In the genomic region with DNA sequence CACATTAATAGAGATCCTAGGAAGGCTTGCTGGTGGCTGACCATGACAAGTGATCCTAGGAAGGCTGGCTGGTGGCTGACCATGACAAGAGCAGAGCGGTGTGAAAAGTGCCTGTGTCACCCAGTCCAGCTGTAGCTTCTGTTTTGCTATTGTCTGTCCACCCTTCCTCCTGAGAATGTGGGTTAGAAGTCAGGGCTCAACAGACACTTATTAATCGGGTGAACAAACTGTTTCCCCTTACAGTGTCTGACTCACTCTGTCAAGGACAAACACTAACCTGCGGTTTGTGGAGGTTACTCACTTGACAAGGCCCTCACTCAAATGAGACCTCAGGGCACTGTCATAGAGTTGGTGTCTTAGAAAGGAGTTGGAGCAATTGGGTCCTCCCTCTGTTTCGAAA, we compare ENCODE assay signal across 21 mouse cellular contexts. TPM values are rescaled to one million over a fixed set of nuclear protein-coding genes. Genes with fewer than 3 reads are reported as not detected.
DNase-seq lines count a peak whose midpoint lies in the region; ATAC-seq and TF ChIP-seq lines count a peak whose summit lies in the region.
"Had no signal": no experiment of that assay in that cellular context is flagged by ENCODE, and none has a peak within 500 bp of the region (broad histone marks: within the 10 kb centered on the region; RNA-seq: fewer than 3 reads in every experiment).

No protein-coding gene starts in this region.

- DNase-seq in lung, adult 18-20 months = peak; percentile 3 to 31
- no peak for DNase-seq in lung, adult 2 months
- DNase-seq in CH12.LX (ENCODE audit: extremely low read depth) = peak; percentile 9
- peak; percentile 54 for DNase-seq in adrenal gland, adult 8-10 months
- no peak for DNase-seq in stomach, postnatal 0 days (ENCODE audit: low spot score)
- DNase-seq in frontal cortex, adult 2 months (ENCODE audit: extremely low spot score in 1 of 2, low spot score in 1 of 2) = no peak
- DNase-seq in gastrocnemius, postnatal 10 days = no peak
- DNase-seq: cerebellum, adult 9-10 months; gastrocnemius, adult 2 months; kidney, adult 8-10 months; kidney, postnatal 10 days; left cerebral cortex, postnatal 4 days had no signal

- H3K4me1 ChIP-seq in lung, adult 2 months (ENCODE audit: control insufficient read depth, insufficient read depth, low read length) = peaks cover under 1% of the 10 kb centered on the region
- no peaks in the 10 kb centered on the region; a peak in 2 of 4 replicates for H3K4me1 ChIP-seq in CH12.LX (ENCODE audit: control insufficient read depth in 1 of 2, insufficient read depth in 2 of 2)
- no peaks in the 10 kb centered on the region for H3K4me1 ChIP-seq in stomach, postnatal 0 days (replicated peaks; ENCODE audit: control insufficient read depth, insufficient read depth)
- H3K4me1 ChIP-seq: forebrain, embryonic 13.5 days; liver, embryonic 15.5 days had no signal

- no peak for TF ChIP-seq POLR2A in lung, adult 2 months (IDR thresholded peaks at IDR 0.05; ENCODE audit: borderline replicate concordance, extremely low read depth, low read depth, low read length)
- TF ChIP-seq POLR2A in CH12.LX (IDR thresholded peaks at IDR 0.05; ENCODE audit: low read depth, low read length) = no peak

- H3K9ac ChIP-seq in CH12.LX (ENCODE audit: insufficient read depth, low read depth) = no peak overlapping the region
- no peak overlapping the region for H3K9ac ChIP-seq in stomach, postnatal 0 days (ENCODE audit: low read length)
- H3K9ac ChIP-seq: forebrain, embryonic 13.5 days; intestine, embryonic 15.5 days; limb, embryonic 15.5 days; liver, embryonic 15.5 days had no signal

- H3K27me3 ChIP-seq in CH12.LX (replicated peaks) = no peaks in the 10 kb centered on the region
- H3K27me3 ChIP-seq in stomach, postnatal 0 days (ENCODE audit: control insufficient read depth, insufficient read depth, low read length) = no peaks in the 10 kb centered on the region
- H3K27me3 ChIP-seq: forebrain, embryonic 13.5 days; intestine, embryonic 15.5 days; limb, embryonic 15.5 days; liver, embryonic 15.5 days had no signal

- in situ Hi-C loops in CH12.LX (cut with MboI; ENCODE audit: low pct_ligation_motif_present, low pct_unique_long_range_greater_than_20kb, low sequenced_read_pairs) = no loop called here

- dilution Hi-C loops in CH12.LX (cut with MboI; ENCODE audit: extremely low pct_ligation_motif_present, extremely low pct_unique_long_range_greater_than_20kb, low sequenced_read_pairs) = no loop called here

- H3K4me2 ChIP-seq in CH12.LX (ENCODE audit: insufficient read depth, low read depth, poor library complexity, severe bottlenecking) = no peak overlapping the region
- H3K4me2 ChIP-seq in stomach, postnatal 0 days (replicated peaks; ENCODE audit: low read depth) = no peak overlapping the region
- H3K4me2 ChIP-seq: forebrain, embryonic 13.5 days; intestine, embryonic 15.5 days; limb, embryonic 15.5 days; liver, embryonic 15.5 days had no signal

- no peaks in the 10 kb centered on the region for H3K9me3 ChIP-seq in CH12.LX (replicated peaks; ENCODE audit: low read length)
- H3K9me3 ChIP-seq in stomach, postnatal 0 days (ENCODE audit: control insufficient read depth, low read length) = no peaks in the 10 kb centered on the region
- H3K9me3 ChIP-seq: forebrain, embryonic 13.5 days; G1E; heart, embryonic 10.5 days; intestine, embryonic 15.5 days; limb, embryonic 15.5 days; liver, embryonic 15.5 days; midbrain, embryonic 10.5 days had no signal

- no peak overlapping the region for H3K4me3 ChIP-seq in lung, adult 2 months (replicated peaks; ENCODE audit: extremely low read depth, low read depth, low read length)
- no peak overlapping the region for H3K4me3 ChIP-seq in CH12.LX (replicated peaks in 1 of 3; ENCODE audit: low read depth in 2 of 3, low read length in 2 of 3, poor library complexity in 1 of 3)
- H3K4me3 ChIP-seq in stomach, postnatal 0 days (ENCODE audit: low read depth, low read length) = no peak overlapping the region
- H3K4me3 ChIP-seq: forebrain, embryonic 13.5 days; gastrocnemius, adult 2 months; heart, embryonic 10.5 days; intestine, embryonic 15.5 days; limb, embryonic 15.5 days; liver, embryonic 15.5 days; midbrain, embryonic 10.5 days had no signal

- WGBS in lung, adult 2 months = 81% methylated on average over 4 of the region's 4 CpGs
- WGBS in stomach, postnatal 0 days = 75% methylated on average over 4 of the region's 4 CpGs

- no peak for TF ChIP-seq CTCF in lung, adult 2 months (IDR thresholded peaks at IDR 0.05; ENCODE audit: insufficient read depth, low read length)
- no peak for TF ChIP-seq CTCF in CH12.LX (conservative IDR thresholded peaks at IDR 0.05 in 1 of 2, IDR thresholded peaks at IDR 0.05 in 1 of 2; ENCODE audit: low read depth in 2 of 2, low read length in 2 of 2)
- TF ChIP-seq CTCF in stomach, postnatal 0 days (IDR thresholded peaks at IDR 0.05; ENCODE audit: low read depth) = no peak

- TF ChIP-seq RAD21 in CH12.LX (IDR thresholded peaks at IDR 0.05; ENCODE audit: low read depth, low read length) = no peak

- no peak for TF ChIP-seq EP300 in CH12.LX (IDR thresholded peaks at IDR 0.05; ENCODE audit: low read length)
- no peak for TF ChIP-seq EP300 in stomach, postnatal 0 days (optimal IDR thresholded peaks at IDR 0.05)

- ATAC-seq in stomach, postnatal 0 days (ENCODE audit: low FRiP score, low TSS enrichment) = peak; percentile 73
- ATAC-seq: forebrain, embryonic 13.5 days; hindbrain, embryonic 16.5 days; intestine, embryonic 15.5 days; midbrain, embryonic 16.5 days had no signal

- no peak overlapping the region for H3K27ac ChIP-seq in CH12.LX (ENCODE audit: insufficient read depth, low read depth)
- H3K27ac ChIP-seq in stomach, postnatal 0 days (replicated peaks) = no peak overlapping the region
- H3K27ac ChIP-seq: forebrain, embryonic 13.5 days; gastrocnemius, adult 2 months; heart, embryonic 10.5 days; intestine, embryonic 15.5 days; limb, embryonic 15.5 days; liver, embryonic 15.5 days; midbrain, embryonic 10.5 days had no signal

- no peaks in the 10 kb centered on the region for H3K79me2 ChIP-seq in CH12.LX (replicated peaks; ENCODE audit: control insufficient read depth, extremely low read depth, insufficient read depth, poor library complexity, severe bottlenecking)

- H3K36me3 ChIP-seq in CH12.LX (replicated peaks in 1 of 2; ENCODE audit: control insufficient read depth in 1 of 2, insufficient read depth in 1 of 2, low read length in 1 of 2) = no peaks in the 10 kb centered on the region
- H3K36me3 ChIP-seq in stomach, postnatal 0 days (ENCODE audit: control insufficient read depth, insufficient read depth, low read length) = peaks cover 5% of the 10 kb centered on the region; the same call in 1 of the 2 replicates
- H3K36me3 ChIP-seq: G1E; liver, embryonic 15.5 days had no signal

TF ChIP-seq in CH12.LX, 34 proteins besides CTCF, POLR2A, EP300 and RAD21:
- TF ChIP-seq MEF2A (IDR thresholded peaks at IDR 0.05; ENCODE audit: borderline replicate concordance, low read depth, low read length) (no peak), TCF12 (IDR thresholded peaks at IDR 0.05; ENCODE audit: low read depth, low read length) (no peak), MAFK (IDR thresholded peaks at IDR 0.05; ENCODE audit: insufficient replicate concordance, low read length) (no peak), SMC3 (IDR thresholded peaks at IDR 0.05; ENCODE audit: low read depth, low read length) (no peak), CHD2 (IDR thresholded peaks at IDR 0.05; ENCODE audit: low read length) (no peak)

RNA-seq across cellular contexts. Expression of a gene that starts 35.1 kb away (rescaled TPM):
- 3.7 and 3.9 TPM in 2 replicates for polyA plus RNA-seq in lung, adult 2 months (2012; rRNA removed)
- total RNA-seq in CH12.LX (2012; rRNA removed) = 3.6 and 4.7 TPM in 2 replicates
- total RNA-seq in CH12.LX (2014; rRNA removed) = 7.3 and 9.3 TPM in 2 replicates
- polyA plus RNA-seq in CH12.LX (2012; ENCODE audit: insufficient read length, low read depth) = 6.7 and 6.8 TPM in 2 replicates
- 1 to 10 TPM; 7.0 to 9.4 (median 8.5) TPM for total RNA-seq in adrenal gland, adult 8-10 months (2022)
- 5.1 TPM in 2 replicates for polyA plus RNA-seq in stomach, postnatal 0 days (2015; fragmentation: Nextera tagmentation; extraction: Ambion mirVana)
- polyA plus RNA-seq in frontal cortex, adult 2 months (2012; rRNA removed) = 6.7 and 6.8 TPM in 2 replicates
- total RNA-seq in gastrocnemius, postnatal 10 days (2021) = 1 to 10 TPM; 5.1 to 5.3 TPM

RNA-seq across cellular contexts. Expression of a gene that starts 35.4 kb away (rescaled TPM):
- polyA plus RNA-seq in lung, adult 2 months (2012; rRNA removed) = 6.3 and 9.7 TPM in 2 replicates
- 25.3 and 25.4 TPM in 2 replicates for total RNA-seq in CH12.LX (2012; rRNA removed)
- total RNA-seq in CH12.LX (2014; rRNA removed) = 32.1 and 32.7 TPM in 2 replicates
- 19.3 and 24.4 TPM in 2 replicates for polyA plus RNA-seq in CH12.LX (2012; ENCODE audit: insufficient read length, low read depth)
- total RNA-seq in adrenal gland, adult 8-10 months (2022) = 10 to 100 TPM in 3 of 4 experiments, 1 to 10 TPM in 1; 8.3 to 15.3 (median 12.2) TPM
- polyA plus RNA-seq in stomach, postnatal 0 days (2015; fragmentation: Nextera tagmentation; extraction: Ambion mirVana) = 4.7 and 5.3 TPM in 2 replicates
- polyA plus RNA-seq in frontal cortex, adult 2 months (2012; rRNA removed) = 6.2 and 6.7 TPM in 2 replicates
- total RNA-seq in gastrocnemius, postnatal 10 days (2021) = 1 to 10 TPM; 3.1 to 5.6 TPM

Comparison
In these comparisons a context has a peak if more than half of its experiments do, and no peak if none do; other contexts are left out.
1. DNase-seq: peak in lung, adult 18-20 months (2 of 2), CH12.LX (single experiment) and adrenal gland, adult 8-10 months (single experiment); none in lung, adult 2 months (single experiment), stomach, postnatal 0 days (single experiment), frontal cortex, adult 2 months (0 of 2) and gastrocnemius, postnatal 10 days (single experiment).